Mouse (Mus musculus) spleen, adult 2 months (tissue): ENCODE measurements at regions not wholly inside any gene's neighbourhood (a gene's known extent, or its start where the extent isn't known, plus 50 kb on each side); places are given as distances from the start of the nearest gene placed in this dataset.
A peak's percentile ranks its signal among the peaks of the same experiment; 100 is the strongest.

ENCODE experiments used
- DNase-seq, 2 experiments: peaks; one replicate each; pipeline versions ENCODE4 v3.0.0 to v3.0.0-alpha.2; 2012 to 2021; ENCODE audit warnings: low spot score in 2 of 2, low read depth in 1 of 2
- H3K27ac ChIP-seq: fragments of 200-500 bp; 2 replicates; pipeline ENCODE4 v1.5.1; 2012; ENCODE audit warnings: low read length, inconsistent platforms; ENCODE audit not compliant: insufficient read depth
- H3K27me3 ChIP-seq: fragments of 200-500 bp; 2 replicates; pipeline ENCODE4 v1.6.1; 2012; ENCODE audit warnings: mild to moderate bottlenecking, moderate library complexity, low read length, inconsistent platforms; ENCODE audit not compliant: control insufficient read depth, insufficient read depth
- H3K36me3 ChIP-seq: fragments of 200-500 bp; 2 replicates; pipeline ENCODE4 v1.6.1; 2012; ENCODE audit warnings: mild to moderate bottlenecking, low read length, inconsistent platforms; ENCODE audit not compliant: control insufficient read depth, insufficient read depth
- H3K4me1 ChIP-seq: fragments of 200-500 bp; 2 replicates; pipeline ENCODE4 v1.6.1; 2011; ENCODE audit warnings: inconsistent platforms; ENCODE audit not compliant: control insufficient read depth, insufficient read depth, insufficient read length
- H3K4me3 ChIP-seq: fragments of 200-500 bp; 2 replicates; pipeline ENCODE4 v1.5.1; 2011; ENCODE audit warnings: mild to moderate bottlenecking, inconsistent platforms; ENCODE audit not compliant: insufficient read depth, insufficient read length; ENCODE audit errors: extremely low read depth
- CTCF ChIP-seq: fragments of 200-500 bp; IDR thresholded peaks from 2 replicates; pipeline ENCODE4 v1.5.1; 2011; ENCODE audit warnings: mild to moderate bottlenecking, inconsistent platforms; ENCODE audit not compliant: insufficient read depth, insufficient read length, insufficient replicate concordance; ENCODE audit errors: extremely low read depth
- POLR2A ChIP-seq: fragments of 200-500 bp; IDR thresholded peaks from 2 replicates; pipeline ENCODE4 v1.6.1; 2011; ENCODE audit warnings: low read depth, low read length, inconsistent platforms
- WGBS: fragments of 180-500 bp; shearing (Covaris S2); methylation state at CpG from one replicate; pipeline ENCODE4 v1.1.7; 2018; 5-methylcytosine and 5-hydroxymethylcytosine counted together

GRCm38 (mm10) chr12:106956266-106956665, 532.2 kb upstream of the 3110018I06Rik start:
- 87% methylated on average over 6 of the region's 6 CpGs for WGBS
- Histone ChIP-seq H3K27ac (no peak overlapping the region), H3K27me3 (no peaks in the 10 kb centered on the region), H3K36me3 (no peaks in the 10 kb centered on the region), H3K4me1 (no peaks in the 10 kb centered on the region), H3K4me3 (no peak overlapping the region)
- no peak for TF ChIP-seq CTCF
- no peak for TF ChIP-seq POLR2A
- DNase-seq: no peak

GRCm38 (mm10) chr12:106961991-106962390, 526.4 kb upstream of the 3110018I06Rik start:
- 77% methylated on average over 4 of the region's 4 CpGs for WGBS
- TF ChIP-seq POLR2A: no peak
- TF ChIP-seq CTCF: no peak
- Histone ChIP-seq H3K27me3 (no peaks in the 10 kb centered on the region), H3K4me1 (no peaks in the 10 kb centered on the region), H3K36me3 (no peaks in the 10 kb centered on the region), H3K27ac (no peak overlapping the region), H3K4me3 (no peak overlapping the region)
- no peak for DNase-seq

DNA sequence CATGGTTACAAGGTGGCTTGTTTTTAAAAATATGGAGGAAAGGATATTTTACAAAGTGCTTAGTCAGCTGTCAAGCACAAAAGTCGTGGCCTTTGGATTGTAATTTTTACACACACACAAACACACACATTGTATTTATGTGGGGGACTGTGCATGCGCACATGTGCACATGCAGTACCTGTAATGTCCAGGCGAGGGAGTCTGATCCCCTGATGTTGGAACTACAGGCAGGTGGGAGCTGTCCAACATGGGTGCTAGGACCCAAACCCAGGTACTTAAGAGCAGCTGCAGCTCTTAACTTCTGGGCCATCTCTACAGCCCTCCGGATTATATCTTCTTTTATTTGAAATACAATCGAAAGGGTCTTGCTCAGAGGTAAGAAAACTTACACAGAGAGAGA, 524.7 kb upstream of the 3110018I06Rik start:
- Histone ChIP-seq H3K4me3 (no peak overlapping the region), H3K36me3 (no peaks in the 10 kb centered on the region), H3K4me1 (no peaks in the 10 kb centered on the region), H3K27me3 (no peaks in the 10 kb centered on the region), H3K27ac (no peak overlapping the region)
- WGBS: 66% methylated on average over 5 of the region's 5 CpGs
- no peak for TF ChIP-seq CTCF
- no peak for TF ChIP-seq POLR2A
- no peak for DNase-seq

GRCm38 (mm10) chr12:106969873-106970272, 518.6 kb upstream of the 3110018I06Rik start:
- no peaks in the 10 kb centered on the region for H3K27me3 ChIP-seq
- TF ChIP-seq POLR2A (no peak), CTCF (no peak)
- 68% methylated on average over 5 of the region's 5 CpGs for WGBS
- H3K27ac ChIP-seq: no peak overlapping the region
- H3K4me1 ChIP-seq: no peaks in the 10 kb centered on the region
- no peaks in the 10 kb centered on the region for H3K36me3 ChIP-seq
- no peak for DNase-seq
- H3K4me3 ChIP-seq: no peak overlapping the region

DNA sequence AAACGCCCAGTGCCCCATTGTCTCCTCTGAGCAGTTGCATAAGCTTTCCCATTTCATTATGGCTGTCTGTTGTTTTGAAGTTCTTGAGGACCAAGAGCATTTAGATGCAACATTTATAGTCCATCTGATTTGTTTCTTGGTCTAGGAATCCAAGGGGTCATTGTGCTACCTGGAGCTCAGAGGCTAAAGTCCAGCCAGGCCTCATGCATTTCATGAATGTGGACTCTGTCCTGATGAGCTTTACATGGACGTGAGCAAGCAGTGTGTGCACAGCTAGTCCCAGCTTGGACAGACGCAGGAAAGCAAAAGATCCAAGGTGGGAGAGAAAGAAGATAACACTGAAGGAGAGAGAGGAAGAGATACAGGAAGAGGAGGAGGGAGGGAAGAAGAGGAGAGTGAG, 496.0 kb upstream of the 3110018I06Rik start:
- no peak for TF ChIP-seq CTCF
- no peak for TF ChIP-seq POLR2A
- no peaks in the 10 kb centered on the region for H3K36me3 ChIP-seq
- WGBS: 71% methylated on average over 3 of the region's 3 CpGs
- no peaks in the 10 kb centered on the region for H3K27me3 ChIP-seq
- no peak overlapping the region for H3K4me3 ChIP-seq
- no peaks in the 10 kb centered on the region for H3K4me1 ChIP-seq
- H3K27ac ChIP-seq: no peak overlapping the region
- no peak for DNase-seq

DNA sequence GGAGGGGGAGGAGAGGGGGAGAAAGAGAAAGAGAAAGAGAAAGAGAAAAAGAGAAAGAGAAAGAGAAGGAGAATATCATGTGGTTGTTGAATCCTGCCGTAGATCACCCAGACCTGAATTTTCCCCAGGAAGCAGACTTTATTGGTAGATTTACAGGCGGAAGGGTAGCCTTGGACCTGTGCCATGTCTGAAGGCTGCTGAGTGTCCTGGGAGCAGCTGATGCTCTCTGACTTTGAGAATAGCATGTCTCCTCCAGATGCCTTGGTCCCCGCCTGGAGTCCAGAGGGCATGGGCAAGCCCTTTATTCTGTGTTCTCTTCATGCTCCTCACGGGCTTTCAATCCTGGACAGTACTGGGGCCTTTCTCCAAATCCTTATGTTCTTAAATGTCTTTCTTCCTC, 495.4 kb upstream of the 3110018I06Rik start:
- no peak overlapping the region for H3K4me3 ChIP-seq
- H3K27ac ChIP-seq: no peak overlapping the region
- no peaks in the 10 kb centered on the region for H3K36me3 ChIP-seq
- 86% methylated on average over 4 of the region's 4 CpGs for WGBS
- no peaks in the 10 kb centered on the region for H3K27me3 ChIP-seq
- DNase-seq: no peak
- no peaks in the 10 kb centered on the region for H3K4me1 ChIP-seq
- TF ChIP-seq CTCF (no peak), POLR2A (no peak)

GRCm38 (mm10) chr12:107010995-107011786, 477.2 kb upstream of the 3110018I06Rik start:
- Histone ChIP-seq H3K4me3 (no peak overlapping the region), H3K27ac (peak overlapping the region; percentile 31; the same call in 1 of the 2 replicates), H3K36me3 (no peaks in the 10 kb centered on the region), H3K4me1 (no peaks in the 10 kb centered on the region), H3K27me3 (no peaks in the 10 kb centered on the region)
- peak in 1 of 2 experiments; percentile 22 for DNase-seq
- no peak for TF ChIP-seq POLR2A
- whole genome bisulfite sequencing: 58% methylated on average over 20 of the region's 20 CpGs
